Mouse (Mus musculus) forebrain, postnatal 0 days (tissue): ENCODE data around the gene Plau. TPM values are rescaled to one million over a fixed set of nuclear protein-coding genes. Genes with fewer than 3 reads are reported as not detected.

Experiments
- ATAC-seq: fragments of 200-750 bp; cut with Nextera tagmentation; 2 replicates; pipeline ENCODE4 v1.8.0; 2017; ENCODE audit warnings: mild to moderate bottlenecking, moderate library complexity
- DNase-seq: peaks from one replicate; pipeline ENCODE4 v3.0.0-alpha.2; 2015
- H3K27ac ChIP-seq: fragments of 300-500 bp; sonication (generic); 2 replicates; pipeline ENCODE4 v1.5.1; 2014; ENCODE audit warnings: low read depth, mild to moderate bottlenecking, antibody characterized with exemption, low read length, moderate library complexity, mixed read lengths
- H3K27me3 ChIP-seq: fragments of 300-500 bp; sonication (generic); 2 replicates; pipeline ENCODE4 v1.6.1; 2014; ENCODE audit warnings: mild to moderate bottlenecking, low read length, mixed read lengths; ENCODE audit not compliant: insufficient read depth
- H3K36me3 ChIP-seq: fragments of 300-500 bp; sonication (generic); 2 replicates; pipeline ENCODE4 v1.6.1; 2014; ENCODE audit warnings: mild to moderate bottlenecking, moderate library complexity; ENCODE audit not compliant: insufficient read depth
- H3K4me1 ChIP-seq: fragments of 300-500 bp; sonication (generic); 2 replicates; pipeline ENCODE4 v1.6.1; 2014; ENCODE audit warnings: antibody characterized with exemption; ENCODE audit not compliant: insufficient read depth
- H3K4me2 ChIP-seq: fragments of 300-500 bp; sonication (generic); 2 replicates; pipeline ENCODE4 v1.6.1; 2014; ENCODE audit warnings: low read depth, mild to moderate bottlenecking, moderate library complexity
- H3K4me3 ChIP-seq: fragments of 300-500 bp; sonication (generic); 2 replicates; pipeline ENCODE4 v1.5.1; 2014; ENCODE audit warnings: low read depth, low read length, mixed read lengths
- H3K9ac ChIP-seq: fragments of 300-500 bp; sonication (generic); 2 replicates; pipeline ENCODE4 v1.6.1; 2014; ENCODE audit warnings: mild to moderate bottlenecking
- H3K9me3 ChIP-seq: fragments of 300-500 bp; sonication (generic); 2 replicates; pipeline ENCODE4 v1.6.1; 2016; ENCODE audit warnings: low read length
- CTCF ChIP-seq: sonication (generic); IDR thresholded peaks from 2 replicates; pipeline ENCODE4 v1.5.1; 2016; ENCODE audit warnings: antibody characterized with exemption, control low read depth, low read depth
- WGBS: fragments of 180-500 bp; shearing (Covaris S2); extraction: QIAGEN DNeasy Blood & Tissue Kit; methylation state at CpG from one replicate; pipeline ENCODE4 v1.1.7; 2014; 5-methylcytosine and 5-hydroxymethylcytosine counted together
- polyA plus RNA-seq: library from polyadenylated mRNA; unstranded; fragments of >200 nt; fragmentation: Nextera tagmentation; extraction: Ambion mirVana; gene quantifications from 2 replicates; pipeline ENCODE4 v1.2.1, GENCODE M21; 2015
- total RNA-seq: library from RNA; depleted of rRNA; stranded (reverse); fragments of >200 nt; gene quantifications from 2 replicates; pipeline ENCODE4 v1.2.3, GENCODE M21; 2014

Gene Plau
- total and polyA plus RNA-seq, 2 experiments from 2014 or later = 0.44 to 1.1 TPM

GRCm38 (mm10) chr14:20833525-20833924, 2.9 kb upstream of the Plau start:
- WGBS = 81% methylated on average over 4 of the region's 4 CpGs
- H3K9me3 ChIP-seq = no peaks in the 10 kb centered on the region
- TF ChIP-seq CTCF = no peak
- DNase-seq (no peak), ATAC-seq (no peak)
- H3K36me3 ChIP-seq = no peaks in the 10 kb centered on the region
- H3K27ac ChIP-seq = no peak overlapping the region
- no peak overlapping the region for H3K9ac ChIP-seq
- H3K27me3 ChIP-seq = no peaks in the 10 kb centered on the region
- 0 out of 2 replicates have a peak, but pooled peaks cover 5% of the 10 kb centered on the region for H3K4me1 ChIP-seq
- no peak overlapping the region for H3K4me3 ChIP-seq
- H3K4me2 ChIP-seq = no peak overlapping the region

DNA sequence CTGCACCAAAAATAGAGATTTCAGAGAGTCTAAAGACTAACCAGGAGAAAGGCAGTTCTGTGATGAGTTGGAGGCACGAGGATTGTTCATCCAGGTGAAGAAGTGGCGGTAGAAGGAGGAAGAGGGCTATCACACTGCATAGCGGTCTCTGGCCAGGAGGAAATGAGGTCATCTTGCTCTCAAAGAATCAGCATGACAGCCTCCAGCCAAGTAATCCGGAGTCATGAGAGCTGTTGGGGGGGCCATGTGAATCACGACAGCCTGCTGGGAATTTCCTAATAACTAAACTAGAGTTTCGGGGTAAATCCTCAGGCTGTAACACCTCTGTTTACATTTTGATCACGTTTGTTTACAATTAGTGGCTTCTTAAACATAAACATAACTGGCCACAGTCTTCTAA, 2.3 kb upstream of the Plau start:
- no peak overlapping the region for H3K9ac ChIP-seq
- no peaks in the 10 kb centered on the region for H3K27me3 ChIP-seq
- H3K9me3 ChIP-seq = no peaks in the 10 kb centered on the region
- DNase-seq = no peak
- no peak for ATAC-seq
- H3K27ac ChIP-seq = no peak overlapping the region
- H3K4me1 ChIP-seq = 0 out of 2 replicates have a peak, but pooled peaks cover 5% of the 10 kb centered on the region
- WGBS = 79% methylated on average over 7 of the region's 7 CpGs
- H3K36me3 ChIP-seq = no peaks in the 10 kb centered on the region
- no peak overlapping the region for H3K4me2 ChIP-seq
- H3K4me3 ChIP-seq = no peak overlapping the region
- TF ChIP-seq CTCF = no peak

DNA sequence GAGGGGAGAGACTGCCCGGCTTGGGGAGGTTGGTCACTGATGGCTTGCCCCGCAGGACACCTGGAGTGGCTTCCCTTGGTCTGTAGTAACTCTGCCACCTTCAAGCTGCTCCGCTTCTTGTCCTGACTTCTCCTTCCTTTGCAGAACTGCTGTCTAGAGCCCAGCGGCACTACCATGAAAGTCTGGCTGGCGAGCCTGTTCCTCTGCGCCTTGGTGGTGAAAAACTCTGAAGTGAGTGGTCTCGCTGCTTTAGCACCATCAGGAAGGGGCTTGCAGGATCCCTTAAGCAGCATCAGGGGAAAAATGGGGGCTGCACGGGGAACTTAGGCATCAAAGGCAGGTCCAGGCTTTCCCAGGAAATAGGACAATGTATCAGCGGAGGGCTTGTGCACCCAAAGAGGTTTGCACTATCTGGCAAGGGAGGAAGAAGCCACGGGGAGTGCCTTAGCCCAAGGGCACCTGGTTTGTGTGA, 481 bp downstream of the Plau start:
- H3K4me3 ChIP-seq = peak overlapping the region; percentile 41
- 0 out of 2 replicates have a peak, but pooled peaks cover 5% of the 10 kb centered on the region for H3K4me1 ChIP-seq
- no peaks in the 10 kb centered on the region for H3K27me3 ChIP-seq
- no peaks in the 10 kb centered on the region for H3K9me3 ChIP-seq
- WGBS = 9% methylated on average over 10 of the region's 10 CpGs
- ATAC-seq (peak; percentile 16; the same call in 1 of the 2 replicates), DNase-seq (peak; percentile 35)
- H3K27ac ChIP-seq = no peak overlapping the region
- peak overlapping the region; percentile 95 for H3K4me2 ChIP-seq
- no peak for TF ChIP-seq CTCF
- H3K36me3 ChIP-seq = no peaks in the 10 kb centered on the region
- peak overlapping the region; percentile 54 for H3K9ac ChIP-seq

DNA sequence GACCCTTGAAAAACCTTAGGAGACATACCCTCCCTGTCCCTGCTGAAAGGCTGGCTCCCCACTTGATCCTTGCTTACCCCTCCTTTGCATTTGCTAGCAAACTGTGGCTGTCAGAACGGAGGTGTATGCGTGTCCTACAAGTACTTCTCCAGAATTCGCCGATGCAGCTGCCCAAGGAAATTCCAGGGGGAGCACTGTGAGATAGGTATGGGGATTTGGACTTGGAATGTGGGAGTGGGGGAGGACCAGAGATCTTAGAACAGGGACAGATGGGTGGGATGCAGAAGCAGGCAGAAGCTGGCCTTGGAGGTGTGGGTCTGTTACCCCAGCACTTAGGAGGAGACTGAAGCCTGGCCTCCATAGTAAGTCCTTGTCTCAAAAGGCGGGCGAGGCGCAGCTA, 1.2 kb downstream of the Plau start:
- Histone ChIP-seq H3K9ac (no peak overlapping the region), H3K27me3 (no peaks in the 10 kb centered on the region), H3K9me3 (no peaks in the 10 kb centered on the region), H3K36me3 (no peaks in the 10 kb centered on the region), H3K4me3 (no peak overlapping the region), H3K4me2 (no peak overlapping the region), H3K4me1 (0 out of 2 replicates have a peak, but pooled peaks cover 5% of the 10 kb centered on the region), H3K27ac (no peak overlapping the region)
- ATAC-seq = no peak
- 79% methylated on average over 7 of the region's 7 CpGs for WGBS
- DNase-seq = no peak
- TF ChIP-seq CTCF = no peak

- no peaks in the 10 kb centered on the region for H3K27me3 ChIP-seq
- no peaks in the 10 kb centered on the region for H3K36me3 ChIP-seq
- ATAC-seq = no peak
- 86% methylated on average over 2 of the region's 2 CpGs for WGBS
- H3K9ac ChIP-seq = no peak overlapping the region
- no peaks in the 10 kb centered on the region for H3K9me3 ChIP-seq
- H3K4me1 ChIP-seq = 0 out of 2 replicates have a peak, but pooled peaks cover 4% of the 10 kb centered on the region
- no peak for TF ChIP-seq CTCF
- H3K4me2 ChIP-seq = no peak overlapping the region
- no peak for DNase-seq
- H3K4me3 ChIP-seq = no peak overlapping the region
- H3K27ac ChIP-seq = no peak overlapping the region
These were observed 5.1 kb downstream of the Plau start for GRCm38 (mm10) chr14:20841526-20841925.

- ATAC-seq (no peak), DNase-seq (no peak)
- Histone ChIP-seq H3K27me3 (no peaks in the 10 kb centered on the region), H3K4me2 (no peak overlapping the region), H3K9me3 (no peaks in the 10 kb centered on the region), H3K4me3 (no peak overlapping the region), H3K36me3 (no peaks in the 10 kb centered on the region), H3K27ac (no peak overlapping the region), H3K4me1 (no peaks in the 10 kb centered on the region), H3K9ac (no peak overlapping the region)
- no peak for TF ChIP-seq CTCF
- 59% methylated on average over 3 of the region's 3 CpGs for WGBS
These were observed 6.2 kb downstream of the Plau start for GRCm38 (mm10) chr14:20842629-20843028.

- Histone ChIP-seq H3K27me3 (no peaks in the 10 kb centered on the region), H3K27ac (no peak overlapping the region), H3K36me3 (no peaks in the 10 kb centered on the region), H3K4me1 (no peaks in the 10 kb centered on the region), H3K9me3 (no peaks in the 10 kb centered on the region), H3K4me2 (no peak overlapping the region), H3K4me3 (no peak overlapping the region), H3K9ac (no peak overlapping the region)
- 92% methylated on average over 6 of the region's 6 CpGs for WGBS
- no peak for TF ChIP-seq CTCF
- no peak for ATAC-seq
- no peak for DNase-seq
These were observed 7.7 kb downstream of the Plau start for GRCm38 (mm10) chr14:20844126-20844525.
